Mouse (Mus musculus) small intestine, adult 2 months (tissue): Measurements from ENCODE around the gene Bcs1l. TPM values are rescaled to one million over a fixed set of nuclear protein-coding genes. Genes with fewer than 3 reads are reported as not detected.
A peak's percentile ranks its signal among the peaks of the same experiment; 100 is the strongest.

Experiments used
- H3K27ac ChIP-seq: fragments of 200-500 bp; 2 replicates; pipeline ENCODE4 v1.5.1; 2012; ENCODE audit warnings: low read depth, low read length, control low read depth, inconsistent platforms; ENCODE audit not compliant: insufficient read depth
- H3K27me3 ChIP-seq: fragments of 200-500 bp; 2 replicates; pipeline ENCODE4 v1.6.1; 2012; ENCODE audit warnings: mild to moderate bottlenecking, moderate library complexity, low read length, inconsistent platforms; ENCODE audit not compliant: control insufficient read depth, insufficient read depth
- H3K36me3 ChIP-seq: fragments of 200-500 bp; 2 replicates; pipeline ENCODE4 v1.6.1; 2012; ENCODE audit warnings: mild to moderate bottlenecking, low read length, control low read depth, inconsistent platforms; ENCODE audit not compliant: control insufficient read depth, insufficient read depth
- H3K4me1 ChIP-seq: fragments of 200-500 bp; 2 replicates; pipeline ENCODE4 v1.6.1; 2012; ENCODE audit warnings: low read length, inconsistent platforms, mixed read lengths; ENCODE audit not compliant: control insufficient read depth, insufficient read depth, insufficient read length
- H3K4me3 ChIP-seq: fragments of 200-500 bp; 2 replicates; pipeline ENCODE4 v1.5.1; 2012; ENCODE audit warnings: low read depth, mild to moderate bottlenecking, control low read depth, inconsistent platforms, low read length, moderate library complexity
- CTCF ChIP-seq: fragments of 200-500 bp; IDR thresholded peaks from 2 replicates; pipeline ENCODE4 v1.5.1; 2012; ENCODE audit warnings: low read depth, mild to moderate bottlenecking, control low read depth, inconsistent platforms, low read length, moderate library complexity, mixed read lengths; ENCODE audit not compliant: insufficient replicate concordance, insufficient read length; ENCODE audit errors: extremely low read depth
- POLR2A ChIP-seq: fragments of 200-500 bp; IDR thresholded peaks from 2 replicates; pipeline ENCODE4 v1.6.1; 2012; ENCODE audit warnings: low read depth, mild to moderate bottlenecking, control low read depth, inconsistent platforms, low read length, moderate library complexity
- WGBS: fragments of 180-500 bp; shearing (Covaris S2); methylation state at CpG from one replicate; pipeline ENCODE4 v1.1.7; 2018; 5-methylcytosine and 5-hydroxymethylcytosine counted together
- polyA plus RNA-seq: library from polyadenylated mRNA; depleted of rRNA; stranded (reverse); fragments of >200 nt; gene quantifications from 2 replicates; pipeline ENCODE4 v1.2.3, GENCODE M21; 2012; rRNA removed

The Bcs1l gene
- polyA plus RNA-seq, 1 experiment = 5.9 TPM

DNA sequence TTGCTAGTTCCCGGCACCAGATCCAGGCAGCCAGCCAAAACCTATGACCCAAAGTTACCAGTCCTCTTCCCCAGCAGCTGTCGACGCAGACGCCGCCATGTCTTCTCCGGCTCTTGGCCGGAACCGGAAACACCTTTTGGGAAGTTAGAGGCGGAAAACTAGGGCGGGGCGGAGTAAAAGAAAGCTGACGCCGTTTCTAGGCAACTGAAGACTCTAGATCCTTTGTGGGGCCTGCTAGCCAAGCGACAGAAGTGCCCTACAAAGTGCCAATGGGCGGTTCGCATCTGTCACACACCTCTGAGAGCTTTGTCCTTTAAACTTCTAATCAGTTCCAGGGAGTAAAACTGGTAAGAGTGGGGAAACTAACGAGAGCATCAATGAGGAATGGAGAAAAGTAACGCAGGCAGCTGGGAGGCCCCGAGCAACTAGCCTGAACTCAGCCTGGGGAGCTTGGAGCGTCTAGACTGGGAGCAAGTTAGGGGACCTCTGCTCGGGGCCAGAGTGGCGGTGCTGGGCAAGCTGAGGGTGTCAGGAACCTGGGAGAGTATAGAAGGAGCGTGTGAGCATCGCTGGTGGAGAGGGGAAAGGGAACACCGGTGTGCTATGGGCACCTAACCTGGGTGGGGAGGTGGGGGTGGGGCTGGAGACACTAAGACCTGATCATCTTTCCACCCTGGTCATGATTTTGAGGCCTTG is 13.3 kb downstream of the Bcs1l start, which contains the start of the genes Rnf25 and Stk36:
Gene Rnf25, minus strand, starts transcription at position 131 of the 696 bp plus-strand sequence.
Gene Stk36, plus strand, starts transcription at position 179 of the 696 bp plus-strand sequence.
- peak within 1 kb of the TSS; percentile 91 for H3K4me3 ChIP-seq
- H3K27ac ChIP-seq = no peak within 1 kb of the TSS
- H3K36me3 ChIP-seq = peaks cover 9% of the 10 kb centered on the region
- peaks cover 3% of the 10 kb centered on the region for H3K4me1 ChIP-seq
- 12% methylated on average over 25 of the region's 25 CpGs for WGBS
- no peak for TF ChIP-seq CTCF
- TF ChIP-seq POLR2A = peak; percentile 87
- H3K27me3 ChIP-seq = no peaks in the 10 kb centered on the region

DNA sequence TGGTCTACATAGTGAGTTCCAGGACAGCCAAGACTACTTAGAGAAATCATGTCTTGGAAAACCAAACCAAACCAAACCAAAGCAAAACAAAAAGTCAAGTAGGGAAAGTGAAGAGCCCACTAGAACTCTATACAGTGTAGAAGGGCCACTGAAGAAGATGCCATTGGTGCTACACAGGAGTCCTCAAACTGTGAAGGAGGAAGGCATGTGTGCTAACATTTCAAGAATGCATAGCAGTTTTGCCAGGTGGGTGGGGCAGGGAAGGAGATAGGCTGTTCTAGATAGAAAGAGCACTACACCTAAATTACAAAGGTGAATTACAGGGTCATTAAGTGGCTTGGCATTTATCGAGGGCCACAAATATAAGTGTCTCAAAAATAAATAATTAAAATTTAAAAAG is 36.1 kb downstream of the Bcs1l start:
- TF ChIP-seq POLR2A (no peak), CTCF (no peak)
- H3K27ac ChIP-seq = no peak overlapping the region
- no peak overlapping the region for H3K4me3 ChIP-seq
- no peaks in the 10 kb centered on the region for H3K36me3 ChIP-seq
- WGBS = 26% methylated on average over 1 of the region's 1 CpGs
- H3K27me3 ChIP-seq = no peaks in the 10 kb centered on the region
- no peaks in the 10 kb centered on the region for H3K4me1 ChIP-seq

DNA sequence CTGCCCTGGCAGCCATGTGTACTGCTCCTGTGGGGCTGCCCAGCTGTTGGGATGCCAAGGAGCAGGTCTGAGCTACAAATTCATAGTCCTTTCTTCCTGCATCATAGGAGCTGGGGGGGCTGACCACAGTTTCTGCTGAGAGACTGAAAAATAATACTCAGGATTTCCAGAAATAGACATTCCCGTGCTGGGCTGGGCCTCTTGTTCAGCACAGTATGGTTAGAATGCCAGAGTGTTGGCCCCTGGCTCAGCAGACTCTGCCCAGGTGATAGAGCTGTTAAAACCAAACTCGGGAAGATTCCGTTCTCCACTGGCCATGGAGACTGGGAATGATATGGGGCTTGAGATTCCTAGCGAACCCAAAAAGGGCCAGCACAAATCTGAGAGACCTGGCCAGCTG is 38.0 kb downstream of the Bcs1l start:
- no peak overlapping the region for H3K4me3 ChIP-seq
- TF ChIP-seq POLR2A (no peak), CTCF (no peak)
- WGBS = 85% methylated on average over 4 of the region's 4 CpGs

DNA sequence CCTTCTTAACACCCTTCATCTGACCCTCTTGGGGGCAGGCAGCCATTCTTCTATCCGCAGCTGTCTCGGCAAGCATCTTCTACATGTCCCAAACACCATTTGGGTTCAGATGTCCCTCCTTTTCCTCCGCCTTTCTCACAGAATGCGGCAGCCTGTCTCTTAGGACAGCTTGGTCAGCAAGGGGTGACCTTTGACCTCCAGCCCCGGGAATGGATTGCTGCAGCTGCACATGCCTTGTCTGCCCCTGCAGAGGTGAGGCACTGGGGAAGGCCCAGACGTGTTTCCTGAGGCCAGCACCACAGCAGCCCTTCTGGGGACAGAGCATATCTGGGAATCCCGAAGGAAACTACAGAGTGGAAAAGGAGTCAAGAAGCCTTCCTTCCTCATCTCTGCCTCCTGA is 39.9 kb downstream of the Bcs1l start:
- no peak for TF ChIP-seq POLR2A
- TF ChIP-seq CTCF = no peak
- Histone ChIP-seq H3K27ac (no peak overlapping the region), H3K4me1 (no peaks in the 10 kb centered on the region), H3K4me3 (no peak overlapping the region), H3K27me3 (no peaks in the 10 kb centered on the region), H3K36me3 (no peaks in the 10 kb centered on the region)
- 55% methylated on average over 7 of the region's 7 CpGs for WGBS

More for the DNA sequence above, 38.0 kb downstream of the Bcs1l start:
- Histone ChIP-seq H3K4me1 (no peaks in the 10 kb centered on the region), H3K36me3 (no peaks in the 10 kb centered on the region), H3K27me3 (no peaks in the 10 kb centered on the region), H3K27ac (no peak overlapping the region)

DNA sequence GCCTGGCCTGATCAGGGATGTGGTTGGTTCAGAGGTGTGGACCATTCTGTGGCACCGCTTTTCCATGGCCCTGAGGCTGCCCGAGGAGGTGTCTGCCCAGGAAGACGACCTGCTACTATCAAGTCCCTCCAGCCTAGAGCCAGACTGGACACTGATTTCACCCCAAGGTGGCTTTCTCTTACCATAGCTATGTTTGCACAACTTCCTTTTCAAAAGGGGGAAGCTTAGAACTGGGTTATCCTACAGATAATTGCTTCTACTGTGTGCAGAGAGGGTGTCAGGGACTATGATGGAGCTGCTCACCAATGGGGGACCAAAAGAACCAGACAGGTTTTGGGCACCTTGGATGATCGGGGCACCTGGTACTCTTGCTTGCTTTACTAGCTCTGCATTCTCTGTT is 44.6 kb downstream of the Bcs1l start:
- TF ChIP-seq CTCF = no peak
- TF ChIP-seq POLR2A = no peak
- no peaks in the 10 kb centered on the region for H3K4me1 ChIP-seq
- no peaks in the 10 kb centered on the region for H3K36me3 ChIP-seq
- no peak overlapping the region for H3K27ac ChIP-seq
- no peak overlapping the region for H3K4me3 ChIP-seq
- WGBS = 85% methylated on average over 4 of the region's 4 CpGs
- H3K27me3 ChIP-seq = no peaks in the 10 kb centered on the region

Other genes starting within 250 kb of the Bcs1l start
- gene Catip, start 226.2 kb upstream of the Bcs1l start, polyA plus RNA-seq = 0.05 and 0.39 TPM in 2 replicates
- 12.7 and 17.9 TPM in 2 replicates for gene Slc11a1, start 213.1 kb upstream of the Bcs1l start, polyA plus RNA-seq
- 58.4 and 177 TPM in 2 replicates for gene Ctdsp1, start 196.8 kb upstream of the Bcs1l start, polyA plus RNA-seq
- 198 and 892 TPM in 2 replicates for gene Vil1, start 178.9 kb upstream of the Bcs1l start, polyA plus RNA-seq
- 9.0 and 16.4 TPM in 2 replicates for gene Cnot9, start 82.2 kb upstream of the Bcs1l start, polyA plus RNA-seq
- not detected in 2 replicates for gene Plcd4, start 45.4 kb upstream of the Bcs1l start, polyA plus RNA-seq
- gene Usp37, start 44.0 kb upstream of the Bcs1l start, polyA plus RNA-seq = 0.33 and 1.2 TPM in 2 replicates
- gene Zfp142, start within 50 bp of the Bcs1l start, polyA plus RNA-seq = 5.0 and 8.5 TPM in 2 replicates
- 18.8 and 31.3 TPM in 2 replicates for gene Rnf25, start 13.1 kb downstream of the Bcs1l start, polyA plus RNA-seq
- 1.1 and 1.4 TPM in 2 replicates for gene Stk36, start 13.2 kb downstream of the Bcs1l start, polyA plus RNA-seq
- 5.7 and 8.4 TPM in 2 replicates for gene Ttll4, start 73.5 kb downstream of the Bcs1l start, polyA plus RNA-seq
- gene Cyp27a1, start 125.3 kb downstream of the Bcs1l start, polyA plus RNA-seq = 5.6 and 36.2 TPM in 2 replicates
- 1.5 TPM in 1 of 2 replicates, not detected in the other for gene Prkag3, start 160.9 kb downstream of the Bcs1l start, polyA plus RNA-seq
- gene Wnt6, start 183.6 kb downstream of the Bcs1l start, polyA plus RNA-seq = 2.0 and 6.0 TPM in 2 replicates
- gene Wnt10a, start 203.2 kb downstream of the Bcs1l start, polyA plus RNA-seq = 0.14 and 0.57 TPM in 2 replicates